Mouse (Mus musculus) lung, adult 2 months (tissue): ENCODE measurements at regions not wholly inside any gene's neighbourhood (a gene's known extent, or its start where the extent isn't known, plus 50 kb on each side); places are given as distances from the start of the nearest gene placed in this dataset.

Experiments used
- CTCF ChIP-seq: fragments of 200-500 bp; IDR thresholded peaks from 2 replicates; pipeline ENCODE4 v1.5.1; 2011; ENCODE audit warnings: mild to moderate bottlenecking, low read length, control low read depth; ENCODE audit not compliant: insufficient read depth
- POLR2A ChIP-seq: fragments of 200-500 bp; IDR thresholded peaks from 2 replicates; pipeline ENCODE4 v1.6.1; 2011; ENCODE audit warnings: low read depth, mild to moderate bottlenecking, control low read depth, low read length, borderline replicate concordance; ENCODE audit errors: extremely low read depth

GRCm38 (mm10) chr7:88777371-88777770 is 347.3 kb downstream of the Rab38 start:
- TF ChIP-seq POLR2A (no peak), CTCF (no peak)
